Mouse (Mus musculus): ENCODE measurements around the gene Gm3250. TPM values are rescaled to one million over a fixed set of nuclear protein-coding genes. Genes with fewer than 3 reads are reported as not detected.

Gm3250 gene
- polyA plus RNA-seq, 1 experiment from 2014 or later: not detected

- peaks cover 6% of the 10 kb centered on the region; the same call in 1 of the 2 replicates for H3K9me3 ChIP-seq
- no peaks in the 10 kb centered on the region for H3K4me1 ChIP-seq (replicated peaks)
- H3K9ac ChIP-seq: no peak overlapping the region
- H3K27ac ChIP-seq: no peak overlapping the region
- no peak overlapping the region for H3K4me3 ChIP-seq (replicated peaks)
- ATAC-seq: no peak
- no peak overlapping the region for H3K4me2 ChIP-seq (replicated peaks)
- 81% methylated on average over 4 of the region's 4 CpGs for WGBS
- H3K27me3 ChIP-seq (replicated peaks): no peaks in the 10 kb centered on the region
- H3K36me3 ChIP-seq: no peaks in the 10 kb centered on the region
These were observed 43.4 kb downstream of the Gm3250 start for GRCm38 (mm10) chr10:77738929-77739328.

GRCm38 (mm10) chr10:77735928-77736327 lies 46.4 kb downstream of the Gm3250 start:
- peaks cover 6% of the 10 kb centered on the region; the same call in 1 of the 2 replicates for H3K9me3 ChIP-seq
- H3K27me3 ChIP-seq (replicated peaks): no peaks in the 10 kb centered on the region
- no peaks in the 10 kb centered on the region for H3K4me1 ChIP-seq (replicated peaks)
- H3K4me3 ChIP-seq (replicated peaks): no peak overlapping the region
- no peak overlapping the region for H3K27ac ChIP-seq
- H3K4me2 ChIP-seq (replicated peaks): no peak overlapping the region
- H3K9ac ChIP-seq: no peak overlapping the region
- ATAC-seq: no peak
- WGBS: 83% methylated on average over 1 of the region's 1 CpGs
- H3K36me3 ChIP-seq: no peaks in the 10 kb centered on the region

Other genes starting within 250 kb of the Gm3250 start
- 146 and 156 TPM in 2 replicates for gene Pttg1ip, start 200.8 kb downstream of the Gm3250 start, polyA plus RNA-seq (2015; fragmentation: Nextera tagmentation; extraction: Ambion mirVana)
- 338 and 345 TPM in 2 replicates for gene Sumo3, start 176.4 kb downstream of the Gm3250 start, polyA plus RNA-seq (2015; fragmentation: Nextera tagmentation; extraction: Ambion mirVana)
- gene Gm49325, start 176.3 kb downstream of the Gm3250 start, polyA plus RNA-seq (2015; fragmentation: Nextera tagmentation; extraction: Ambion mirVana): 4.1 and 5.4 TPM in 2 replicates
- gene Ube2g2, start 160.3 kb downstream of the Gm3250 start, polyA plus RNA-seq (2015; fragmentation: Nextera tagmentation; extraction: Ambion mirVana): 65.0 and 70.3 TPM in 2 replicates
- 0.47 and 0.53 TPM in 2 replicates for gene Tspear, start 96.0 kb downstream of the Gm3250 start, polyA plus RNA-seq (2015; fragmentation: Nextera tagmentation; extraction: Ambion mirVana)
- not detected in 2 replicates for gene Gm19402, start 91.8 kb downstream of the Gm3250 start, polyA plus RNA-seq (2015; fragmentation: Nextera tagmentation; extraction: Ambion mirVana)
- not detected in 2 replicates for gene Gm9508, start 85.3 kb downstream of the Gm3250 start, polyA plus RNA-seq (2015; fragmentation: Nextera tagmentation; extraction: Ambion mirVana)
- not detected in 2 replicates for gene Gm10272, start 75.9 kb downstream of the Gm3250 start, polyA plus RNA-seq (2015; fragmentation: Nextera tagmentation; extraction: Ambion mirVana)
- gene Gm10024, start 71.1 kb downstream of the Gm3250 start, polyA plus RNA-seq (2015; fragmentation: Nextera tagmentation; extraction: Ambion mirVana): not detected in 2 replicates
- gene Gm10142, start 66.7 kb downstream of the Gm3250 start, polyA plus RNA-seq (2015; fragmentation: Nextera tagmentation; extraction: Ambion mirVana): not detected in 2 replicates
- not detected in 2 replicates for gene Krtap12-1, start 61.9 kb downstream of the Gm3250 start, polyA plus RNA-seq (2015; fragmentation: Nextera tagmentation; extraction: Ambion mirVana)
- gene Gm10100, start 56.1 kb downstream of the Gm3250 start, polyA plus RNA-seq (2015; fragmentation: Nextera tagmentation; extraction: Ambion mirVana): not detected in 2 replicates
- gene Gm18596, start 39.9 kb downstream of the Gm3250 start, polyA plus RNA-seq (2015; fragmentation: Nextera tagmentation; extraction: Ambion mirVana): not detected in 2 replicates
- gene Gm9736, start 31.2 kb downstream of the Gm3250 start, polyA plus RNA-seq (2015; fragmentation: Nextera tagmentation; extraction: Ambion mirVana): not detected in 2 replicates
- gene Gm3233, start 22.9 kb downstream of the Gm3250 start, polyA plus RNA-seq (2015; fragmentation: Nextera tagmentation; extraction: Ambion mirVana): not detected in 2 replicates
- not detected in 2 replicates for gene Gm3238, start 11.2 kb downstream of the Gm3250 start, polyA plus RNA-seq (2015; fragmentation: Nextera tagmentation; extraction: Ambion mirVana)
- gene Gm7138, start 5.6 kb downstream of the Gm3250 start, polyA plus RNA-seq (2015; fragmentation: Nextera tagmentation; extraction: Ambion mirVana): not detected in 2 replicates
- gene Gm7137, start 5.7 kb upstream of the Gm3250 start, polyA plus RNA-seq (2015; fragmentation: Nextera tagmentation; extraction: Ambion mirVana): not detected in 2 replicates
- gene Gm9639, start 12.5 kb upstream of the Gm3250 start, polyA plus RNA-seq (2015; fragmentation: Nextera tagmentation; extraction: Ambion mirVana): not detected in 2 replicates
- gene Gm19668, start 16.6 kb upstream of the Gm3250 start, polyA plus RNA-seq (2015; fragmentation: Nextera tagmentation; extraction: Ambion mirVana): not detected in 2 replicates
- not detected in 2 replicates for gene Gm9507, start 29.3 kb upstream of the Gm3250 start, polyA plus RNA-seq (2015; fragmentation: Nextera tagmentation; extraction: Ambion mirVana)
- gene Gm2696, start 32.1 kb upstream of the Gm3250 start, polyA plus RNA-seq (2015; fragmentation: Nextera tagmentation; extraction: Ambion mirVana): not detected in 2 replicates
- not detected in 2 replicates for gene Krtap10-4, start 44.6 kb upstream of the Gm3250 start, polyA plus RNA-seq (2015; fragmentation: Nextera tagmentation; extraction: Ambion mirVana)
- gene Krtap10-10, start 53.4 kb upstream of the Gm3250 start, polyA plus RNA-seq (2015; fragmentation: Nextera tagmentation; extraction: Ambion mirVana): not detected in 2 replicates
- gene Gm36176, start 64.3 kb upstream of the Gm3250 start, polyA plus RNA-seq (2015; fragmentation: Nextera tagmentation; extraction: Ambion mirVana): not detected in 2 replicates
- gene Gm10318, start 70.3 kb upstream of the Gm3250 start, polyA plus RNA-seq (2015; fragmentation: Nextera tagmentation; extraction: Ambion mirVana): not detected in 2 replicates
- gene Gm3285, start 79.4 kb upstream of the Gm3250 start, polyA plus RNA-seq (2015; fragmentation: Nextera tagmentation; extraction: Ambion mirVana): not detected in 2 replicates
- 3.9 TPM in 2 replicates for gene Lrrc3, start 120.0 kb upstream of the Gm3250 start, polyA plus RNA-seq (2015; fragmentation: Nextera tagmentation; extraction: Ambion mirVana)
- gene Trpm2, start 188.0 kb upstream of the Gm3250 start, polyA plus RNA-seq (2015; fragmentation: Nextera tagmentation; extraction: Ambion mirVana): 1.1 and 1.2 TPM in 2 replicates
- gene 1810043G02Rik, start 196.0 kb upstream of the Gm3250 start, polyA plus RNA-seq (2015; fragmentation: Nextera tagmentation; extraction: Ambion mirVana): 17.3 and 17.5 TPM in 2 replicates
- gene Pfkl, start 227.5 kb upstream of the Gm3250 start, polyA plus RNA-seq (2015; fragmentation: Nextera tagmentation; extraction: Ambion mirVana): 252 and 254 TPM in 2 replicates